Mouse (Mus musculus): ENCODE results near the gene St6galnac1. TPM values are rescaled to one million over a fixed set of nuclear protein-coding genes. Genes with fewer than 3 reads are reported as not detected.
"Not testable (repeated sequence)": the region's sequence is repeated elsewhere in the genome, so short reads cannot be mapped to it uniquely, and the experiment has no call there.

Gene St6galnac1
- total RNA-seq (2021): not detected
- long read RNA-seq, experiment 1: 0 reads
- long read RNA-seq, experiment 2: 0 reads

GRCm38 (mm10) chr11:116775407-116775806 is at the start of gene St6galnac1:
Gene St6galnac1 (minus strand): TSS chr11:116775507.
- no peak for DNase-seq

DNA sequence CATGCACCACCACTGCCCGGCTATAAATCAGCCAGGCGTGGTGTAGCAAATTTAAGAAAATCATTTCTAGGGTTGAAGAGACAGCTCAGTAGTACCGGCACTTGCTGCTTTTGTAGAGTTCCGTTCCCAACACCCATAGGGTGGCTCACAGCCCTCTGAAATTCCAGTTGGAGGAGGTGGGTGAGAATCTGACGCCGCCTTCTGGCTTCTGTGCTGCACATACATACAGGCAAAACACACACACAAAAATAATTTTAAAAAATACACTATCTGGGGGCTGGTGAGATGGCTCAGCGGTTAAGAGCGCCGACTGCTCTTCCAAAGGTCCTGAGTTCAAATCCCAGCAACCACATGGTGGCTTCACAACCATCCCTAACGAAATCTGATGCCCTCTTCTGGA is 48.6 kb upstream of the St6galnac1 start:
- DNase-seq: not testable (repeated sequence)

DNA sequence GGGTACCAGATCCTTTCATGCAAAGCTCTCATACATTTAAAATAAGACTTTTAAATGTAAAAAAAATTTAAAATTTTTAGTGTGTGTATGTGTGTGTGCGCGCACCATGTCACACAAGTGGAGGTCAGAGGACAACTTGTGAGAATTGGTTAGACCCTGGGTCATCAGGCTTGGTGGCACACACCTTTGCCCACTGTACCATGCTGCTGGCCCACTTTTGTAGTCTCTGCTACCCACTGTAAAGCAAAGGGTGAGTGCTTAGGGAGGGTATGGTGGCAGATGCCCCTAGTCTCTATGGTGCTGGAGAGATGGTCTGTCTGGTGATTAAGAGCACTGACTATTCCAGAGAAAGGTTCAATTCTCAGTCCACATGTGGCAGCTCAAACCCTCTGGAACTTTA is 47.9 kb upstream of the St6galnac1 start:
- no peak for DNase-seq

DNA sequence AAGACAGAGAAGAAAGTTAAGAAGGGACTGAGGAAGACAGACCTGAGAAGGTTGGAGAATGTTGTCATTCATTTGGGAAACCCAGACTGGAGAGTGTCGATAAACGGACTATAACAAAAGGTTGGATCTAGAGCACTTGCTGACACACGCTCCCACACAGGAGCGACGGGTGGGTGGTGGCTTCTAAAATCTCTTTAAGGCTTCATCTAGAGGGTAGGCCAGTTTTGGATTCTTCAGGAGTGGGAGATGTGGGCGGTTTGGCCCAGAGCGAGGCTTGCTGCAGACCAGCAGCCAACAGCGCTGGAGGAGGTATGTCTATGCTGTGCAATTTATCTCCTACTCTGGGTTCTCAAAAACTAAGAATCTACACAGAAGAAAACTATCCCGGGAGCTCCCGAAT is 47.3 kb upstream of the St6galnac1 start:
- DNase-seq: no peak

GRCm38 (mm10) chr11:116822215-116822614 is 46.9 kb upstream of the St6galnac1 start:
- DNase-seq: no peak

DNA sequence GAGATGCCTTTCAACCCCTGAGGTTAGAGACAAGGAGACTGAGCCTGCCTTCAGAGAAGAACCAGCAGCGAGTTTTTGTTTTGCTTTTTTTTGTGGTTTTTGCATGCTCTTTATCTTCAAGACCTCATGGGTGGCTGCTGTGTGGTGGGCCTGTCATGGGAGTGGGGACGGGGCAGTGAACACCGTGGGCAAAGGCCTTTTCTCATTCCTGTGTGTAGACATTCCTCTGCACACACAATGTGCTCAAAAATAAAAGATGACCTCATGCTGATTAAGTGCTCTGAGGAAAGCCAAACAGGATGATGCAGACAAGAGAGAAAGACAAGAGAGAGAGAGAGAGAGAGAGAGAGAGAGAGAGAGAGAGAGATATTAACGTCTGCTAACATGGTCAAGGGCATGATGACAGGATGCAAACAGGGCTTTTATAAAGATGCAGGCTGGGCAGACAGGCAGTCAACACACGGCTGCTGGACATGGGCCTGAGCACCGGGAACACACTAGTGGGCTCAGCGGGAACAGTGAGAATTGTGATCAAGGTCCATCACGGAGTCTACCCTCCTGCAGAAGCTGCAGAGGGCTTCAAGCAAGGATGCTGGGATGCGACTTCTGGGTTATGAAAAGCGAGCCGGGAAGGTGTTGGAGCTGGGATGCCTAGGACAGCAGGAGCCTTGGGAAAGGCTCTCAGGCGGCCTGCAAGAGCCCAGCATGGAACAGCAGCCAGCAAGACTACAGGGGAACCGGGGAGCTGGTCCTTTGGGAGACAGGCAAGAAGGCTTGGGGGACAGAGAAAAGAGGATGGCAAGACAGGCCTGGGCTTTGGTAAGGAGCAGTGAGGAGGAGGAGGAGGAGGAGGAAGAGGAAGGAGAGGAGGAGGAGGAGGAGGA is 46.0 kb upstream of the St6galnac1 start:
- no peak for DNase-seq

- peak; percentile 55 for DNase-seq
These were observed 44.8 kb upstream of the St6galnac1 start for GRCm38 (mm10) chr11:116819932-116820593.

DNA sequence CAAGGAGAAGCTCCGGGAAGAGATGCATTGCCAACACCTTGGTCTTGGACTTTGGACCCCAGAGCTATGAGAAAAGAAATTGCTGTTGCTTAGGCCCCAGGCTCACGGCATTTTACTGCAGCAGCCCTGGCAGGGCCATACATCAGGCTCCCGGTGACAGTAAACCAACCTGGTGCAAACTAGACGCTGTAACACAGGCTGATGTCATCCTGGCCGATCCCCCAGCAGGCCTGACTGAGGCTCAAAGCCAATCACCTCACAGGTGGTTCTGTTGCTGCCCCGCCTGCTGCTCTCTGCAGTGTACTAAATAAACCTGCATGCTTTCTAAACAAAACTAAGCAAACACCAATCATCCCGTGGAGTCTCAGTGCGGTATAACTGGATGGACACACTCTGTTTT is 43.4 kb upstream of the St6galnac1 start:
- DNase-seq: no peak

DNA sequence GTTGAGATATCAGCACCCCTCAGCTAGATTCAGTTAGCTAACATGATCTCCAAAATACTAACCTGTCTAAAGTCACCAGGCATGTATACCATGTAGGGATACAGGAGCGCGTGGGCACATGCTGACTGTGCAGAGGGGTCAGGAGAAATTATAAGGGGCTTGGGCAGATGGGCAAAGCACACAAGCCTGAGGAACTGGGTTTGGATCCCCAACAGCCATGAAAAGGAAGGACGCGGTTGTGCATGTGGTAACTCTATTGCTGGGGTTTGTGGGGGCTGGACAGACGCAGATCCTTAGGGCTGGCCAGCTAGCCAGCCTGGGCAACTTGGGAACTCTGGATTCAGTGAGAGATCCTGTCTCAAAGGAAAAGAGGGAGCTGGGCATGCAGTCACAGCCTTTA is 42.3 kb upstream of the St6galnac1 start:
- no peak for DNase-seq

GRCm38 (mm10) chr11:116816769-116817168 is 41.5 kb upstream of the St6galnac1 start:
- DNase-seq: peak; percentile 79

- DNase-seq: peak; percentile 47
These were observed 39.6 kb upstream of the St6galnac1 start for GRCm38 (mm10) chr11:116814884-116815415.

GRCm38 (mm10) chr11:116814076-116814883 is 39.0 kb upstream of the St6galnac1 start:
- peak; percentile 85 for DNase-seq

DNA sequence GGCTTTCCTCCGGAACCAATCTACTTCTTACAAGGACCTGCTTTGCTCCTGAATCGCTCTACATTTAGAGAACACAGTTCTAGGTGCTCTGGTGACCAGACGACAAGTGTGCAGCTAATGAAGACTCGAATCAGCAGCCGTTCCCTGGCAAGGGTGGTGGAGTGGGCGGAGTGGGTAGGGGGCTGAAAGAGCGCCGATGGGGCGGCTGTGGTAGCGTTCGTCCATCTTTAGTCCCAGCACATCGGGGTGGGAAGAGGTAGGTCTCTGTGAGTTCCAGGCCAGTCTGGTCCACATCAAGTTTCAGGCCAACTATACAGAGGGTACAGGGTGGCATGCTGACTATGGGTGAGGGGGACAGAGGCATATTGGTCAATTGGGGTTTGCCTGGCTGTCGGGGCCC is 38.3 kb upstream of the St6galnac1 start:
- no peak for DNase-seq

DNA sequence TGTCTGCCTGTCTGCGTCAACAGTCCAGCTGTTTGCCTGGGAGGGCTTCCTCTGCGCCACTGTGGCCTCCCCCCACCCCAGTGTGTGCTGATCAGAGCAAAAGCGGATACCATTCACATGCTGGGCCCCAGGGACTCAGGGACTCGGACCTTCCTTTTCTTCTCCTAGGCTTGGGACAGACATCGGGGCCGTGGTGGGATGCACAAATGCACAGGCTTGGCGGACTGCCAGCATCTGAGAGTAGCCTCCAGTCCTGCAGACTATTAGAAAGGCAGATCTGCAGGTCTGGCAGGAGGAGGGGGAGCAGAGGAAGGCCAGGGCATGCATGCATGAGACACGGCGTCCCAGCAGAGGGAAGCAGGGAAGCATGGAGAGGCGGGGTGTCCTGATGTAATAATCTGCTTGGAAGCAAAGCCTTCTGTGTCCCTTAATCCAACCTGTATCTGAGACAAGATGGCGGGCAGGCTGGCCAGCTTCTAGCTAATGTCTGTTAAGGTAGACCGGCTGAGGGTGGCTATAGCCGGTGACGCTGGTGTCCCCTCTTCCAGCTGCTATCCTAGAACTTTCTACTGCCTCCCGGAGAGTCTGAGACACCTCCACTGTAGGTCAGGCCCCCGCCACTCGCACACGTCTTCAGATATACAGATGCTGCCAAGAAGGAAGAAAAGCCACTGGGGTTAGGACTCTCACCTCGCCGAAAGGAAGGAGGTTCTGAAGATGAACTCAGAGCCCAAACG is 37.7 kb upstream of the St6galnac1 start:
- peak; percentile 58 for DNase-seq

GRCm38 (mm10) chr11:116810983-116811901 is 35.9 kb upstream of the St6galnac1 start:
- DNase-seq: peak; percentile 56

GRCm38 (mm10) chr11:116810528-116810927 is 35.2 kb upstream of the St6galnac1 start:
- no peak for DNase-seq

DNA sequence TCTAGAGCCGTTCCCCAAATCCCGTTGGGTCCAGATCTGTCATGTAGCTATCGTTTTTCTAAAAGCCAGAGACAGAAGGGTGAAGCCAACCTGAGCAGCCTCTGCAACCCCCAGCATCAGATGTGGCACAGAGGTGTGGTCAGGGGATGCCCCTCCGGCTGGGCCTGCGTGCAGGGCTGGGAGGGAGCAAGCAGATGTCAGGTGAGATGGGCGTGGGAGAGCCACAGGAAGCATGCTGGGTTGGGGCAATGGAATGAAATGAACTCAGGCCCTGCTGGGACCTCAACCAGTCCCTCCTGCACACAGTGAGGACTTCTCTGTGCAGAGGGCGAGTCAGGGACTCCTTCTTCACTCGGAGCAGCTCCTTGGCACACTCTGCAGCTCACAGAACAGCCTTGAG is 34.2 kb upstream of the St6galnac1 start:
- no peak for DNase-seq

- DNase-seq: no peak
These were observed 33.6 kb upstream of the St6galnac1 start for GRCm38 (mm10) chr11:116808811-116809395.

GRCm38 (mm10) chr11:116807938-116808606 is 32.8 kb upstream of the St6galnac1 start:
- peak; percentile 71 for DNase-seq

Measured in gastrocnemius, postnatal 25 days (tissue).